Mouse (Mus musculus): Measurements from ENCODE around the gene Khsrp. TPM values are rescaled to one million over a fixed set of nuclear protein-coding genes. Genes with fewer than 3 reads are reported as not detected.

Khsrp gene
- polyA plus RNA-seq, 1 experiment, result 112 TPM

- TF ChIP-seq CTCF (IDR thresholded peaks at IDR 0.05; ENCODE audit: borderline replicate concordance, extremely low read depth, insufficient read depth, insufficient read length) (no peak), POLR2A (IDR thresholded peaks at IDR 0.05; ENCODE audit: borderline replicate concordance, extremely low read depth, insufficient read depth, insufficient read length, poor library complexity, severe bottlenecking) (no peak)
- no peak for DNase-seq (ENCODE audit: low read depth)
Measured at GRCm38 (mm10) chr17:56985656-56986055, 45.7 kb downstream of the Khsrp start.

GRCm38 (mm10) chr17:56984886-56985285 is 46.4 kb downstream of the Khsrp start:
- DNase-seq (ENCODE audit: low read depth), result no peak

DNA sequence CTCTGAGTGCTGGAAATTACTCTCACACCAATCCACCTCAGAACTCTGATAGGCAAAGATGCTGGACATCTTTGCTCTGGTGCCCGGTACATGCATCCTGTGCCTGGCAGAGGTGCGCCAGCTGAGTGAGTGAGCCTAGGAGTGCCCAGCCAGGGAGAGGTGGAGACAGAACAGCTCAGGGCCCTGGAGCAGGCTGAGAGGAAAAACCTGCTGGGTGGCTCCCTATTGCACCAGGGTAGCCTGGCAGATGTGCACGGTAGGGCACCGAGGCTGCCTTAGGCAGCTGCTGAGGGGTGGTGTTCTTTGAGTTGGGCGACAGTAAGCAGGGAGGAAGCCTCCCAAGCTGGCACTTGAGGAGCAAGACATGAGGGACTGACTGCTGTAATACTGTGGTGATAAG is 49.3 kb downstream of the Khsrp start, which contains the start of gene Acer1:
Gene Acer1, minus strand, starts transcription at position 114 of the 400 bp plus-strand sequence.
- no peak for DNase-seq (ENCODE audit: low read depth)
- TF ChIP-seq CTCF (IDR thresholded peaks at IDR 0.05; ENCODE audit: borderline replicate concordance, extremely low read depth, insufficient read depth, insufficient read length) (no peak), POLR2A (IDR thresholded peaks at IDR 0.05; ENCODE audit: borderline replicate concordance, extremely low read depth, insufficient read depth, insufficient read length, poor library complexity, severe bottlenecking) (no peak)

More at GRCm38 (mm10) chr17:56984886-56985285, 46.4 kb downstream of the Khsrp start:
- no peak for TF ChIP-seq POLR2A (IDR thresholded peaks at IDR 0.05; ENCODE audit: borderline replicate concordance, extremely low read depth, insufficient read depth, insufficient read length, poor library complexity, severe bottlenecking)
- no peak for TF ChIP-seq CTCF (IDR thresholded peaks at IDR 0.05; ENCODE audit: borderline replicate concordance, extremely low read depth, insufficient read depth, insufficient read length)

DNA sequence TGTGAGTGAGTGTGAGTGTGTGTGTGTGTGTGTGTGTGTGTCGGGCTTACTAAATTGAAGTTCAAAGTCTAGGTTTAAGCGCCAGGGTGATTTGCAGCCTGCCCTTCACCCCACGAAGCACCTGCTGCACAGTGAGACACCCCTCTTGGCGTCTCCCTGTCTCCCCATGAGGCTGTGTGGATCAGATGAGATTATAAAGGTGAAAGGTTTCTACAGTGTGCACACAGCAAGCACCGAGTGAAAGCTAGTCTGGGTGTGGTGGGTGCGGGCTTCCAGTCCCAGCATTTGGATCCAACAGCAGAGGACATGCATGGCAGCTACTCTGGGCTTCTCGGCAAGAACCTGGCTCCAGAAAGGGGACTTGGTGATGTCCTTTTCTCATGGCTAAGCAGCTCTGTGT is 50.3 kb downstream of the Khsrp start:
- no peak for DNase-seq (ENCODE audit: low read depth)
- TF ChIP-seq POLR2A (IDR thresholded peaks at IDR 0.05; ENCODE audit: borderline replicate concordance, extremely low read depth, insufficient read depth, insufficient read length, poor library complexity, severe bottlenecking), result no peak
- no peak for TF ChIP-seq CTCF (IDR thresholded peaks at IDR 0.05; ENCODE audit: borderline replicate concordance, extremely low read depth, insufficient read depth, insufficient read length)

GRCm38 (mm10) chr17:56979524-56979923 is 51.8 kb downstream of the Khsrp start:
- TF ChIP-seq POLR2A (IDR thresholded peaks at IDR 0.05; ENCODE audit: borderline replicate concordance, extremely low read depth, insufficient read depth, insufficient read length, poor library complexity, severe bottlenecking) (no peak), CTCF (IDR thresholded peaks at IDR 0.05; ENCODE audit: borderline replicate concordance, extremely low read depth, insufficient read depth, insufficient read length) (no peak)
- no peak for DNase-seq (ENCODE audit: low read depth)

- DNase-seq (ENCODE audit: low read depth), result no peak
- no peak for TF ChIP-seq CTCF (IDR thresholded peaks at IDR 0.05; ENCODE audit: borderline replicate concordance, extremely low read depth, insufficient read depth, insufficient read length)
Measured at GRCm38 (mm10) chr17:56976531-56977390, 54.6 kb downstream of the Khsrp start.

DNA sequence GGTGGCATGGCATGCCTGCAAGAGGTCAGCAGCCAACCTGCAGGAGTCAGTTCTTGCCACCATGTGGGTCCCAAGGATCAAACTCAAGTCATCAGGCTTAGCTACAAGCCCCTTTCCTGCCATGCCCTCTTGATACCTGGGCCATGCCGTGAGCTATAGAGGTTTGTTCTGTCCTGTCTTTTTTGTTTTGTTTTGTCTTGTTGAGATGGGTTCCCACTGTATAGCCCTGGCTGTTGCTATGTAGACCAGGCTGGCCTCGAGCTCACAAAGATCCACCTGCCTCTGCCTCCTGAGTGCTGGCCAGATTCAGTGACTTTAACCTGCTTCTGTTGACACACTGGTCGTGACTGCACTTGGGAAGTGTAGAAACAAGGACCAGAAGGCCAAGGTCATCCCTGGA is 55.9 kb downstream of the Khsrp start:
- no peak for DNase-seq (ENCODE audit: low read depth)
- no peak for TF ChIP-seq POLR2A (IDR thresholded peaks at IDR 0.05; ENCODE audit: borderline replicate concordance, extremely low read depth, insufficient read depth, insufficient read length, poor library complexity, severe bottlenecking)
- no peak for TF ChIP-seq CTCF (IDR thresholded peaks at IDR 0.05; ENCODE audit: borderline replicate concordance, extremely low read depth, insufficient read depth, insufficient read length)

DNA sequence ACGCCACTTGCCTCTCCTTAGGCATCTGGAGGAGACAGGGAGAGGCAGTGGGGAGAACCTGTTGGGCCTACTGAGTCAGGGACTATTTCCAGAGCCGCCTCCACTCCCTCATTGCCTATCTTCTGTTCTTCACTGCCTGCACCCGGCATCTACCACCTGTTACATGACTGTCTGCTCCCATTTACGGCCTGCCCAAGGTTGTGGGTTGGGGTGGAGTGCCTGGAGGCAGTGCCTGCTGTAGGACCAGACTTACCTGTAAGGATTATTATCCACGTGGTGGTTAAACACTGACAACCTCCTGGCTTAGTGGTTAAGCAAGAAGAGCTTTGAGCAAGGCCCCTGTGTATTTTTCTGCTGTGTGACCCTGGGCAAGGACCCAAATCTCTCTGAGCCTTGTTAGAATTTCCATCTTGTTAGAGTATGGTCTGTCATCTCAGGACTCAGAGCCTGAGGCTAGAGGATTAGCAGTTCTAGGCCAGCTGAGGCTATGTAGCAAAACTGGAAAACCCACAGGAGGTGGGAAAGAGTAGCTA is 56.5 kb downstream of the Khsrp start:
- no peak for TF ChIP-seq POLR2A (IDR thresholded peaks at IDR 0.05; ENCODE audit: borderline replicate concordance, extremely low read depth, insufficient read depth, insufficient read length, poor library complexity, severe bottlenecking)
- TF ChIP-seq CTCF (IDR thresholded peaks at IDR 0.05; ENCODE audit: borderline replicate concordance, extremely low read depth, insufficient read depth, insufficient read length), result no peak
- no peak for DNase-seq (ENCODE audit: low read depth)

GRCm38 (mm10) chr17:56973956-56974707 is 57.2 kb downstream of the Khsrp start:
- no peak for DNase-seq (ENCODE audit: low read depth)
- TF ChIP-seq POLR2A (IDR thresholded peaks at IDR 0.05; ENCODE audit: borderline replicate concordance, extremely low read depth, insufficient read depth, insufficient read length, poor library complexity, severe bottlenecking), result no peak

Other genes with a start within 250 kb of the Khsrp start
- 7.8 and 11.1 TPM in 2 replicates for gene Rfx2, start 200.5 kb downstream of the Khsrp start, polyA plus RNA-seq (2012; rRNA removed)
- not detected in 2 replicates for gene Acsbg2, start 157.1 kb downstream of the Khsrp start, polyA plus RNA-seq (2012; rRNA removed)
- gene 1700061G19Rik, start 156.0 kb downstream of the Khsrp start, polyA plus RNA-seq (2012; rRNA removed), result 0.03 and 0.07 TPM in 2 replicates
- 149 and 153 TPM in 2 replicates for gene Mllt1, start 96.1 kb downstream of the Khsrp start, polyA plus RNA-seq (2012; rRNA removed)
- 0.18 TPM in 1 of 2 replicates, not detected in the other for gene Acer1, start 49.4 kb downstream of the Khsrp start, polyA plus RNA-seq (2012; rRNA removed)
- 151 and 219 TPM in 2 replicates for gene Clpp, start 41.2 kb downstream of the Khsrp start, polyA plus RNA-seq (2012; rRNA removed)
- gene Alkbh7, start 34.2 kb downstream of the Khsrp start, polyA plus RNA-seq (2012; rRNA removed), result 30.2 and 40.4 TPM in 2 replicates
- gene Pspn, start 31.5 kb downstream of the Khsrp start, polyA plus RNA-seq (2012; rRNA removed), result 0.28 and 0.33 TPM in 2 replicates
- gene Gtf2f1, start 20.2 kb downstream of the Khsrp start, polyA plus RNA-seq (2012; rRNA removed), result 57.1 and 64.6 TPM in 2 replicates
- gene Gm17949, start 20.1 kb downstream of the Khsrp start, polyA plus RNA-seq (2012; rRNA removed), result 0.08 TPM in 1 of 2 replicates, not detected in the other
- gene Slc25a41, start 10.1 kb upstream of the Khsrp start, polyA plus RNA-seq (2012; rRNA removed), result 0.12 and 0.16 TPM in 2 replicates
- gene Crb3, start 27.6 kb upstream of the Khsrp start, polyA plus RNA-seq (2012; rRNA removed), result 2.5 and 3.2 TPM in 2 replicates
- gene Slc25a23, start 28.3 kb upstream of the Khsrp start, polyA plus RNA-seq (2012; rRNA removed), result 71.2 and 111 TPM in 2 replicates
- 5.4 and 6.3 TPM in 2 replicates for gene Dennd1c, start 47.0 kb upstream of the Khsrp start, polyA plus RNA-seq (2012; rRNA removed)
- gene Tubb4a, start 56.3 kb upstream of the Khsrp start, polyA plus RNA-seq (2012; rRNA removed), result 182 and 314 TPM in 2 replicates
- gene Tnfsf9, start 73.8 kb upstream of the Khsrp start, polyA plus RNA-seq (2012; rRNA removed), result 7.1 and 8.8 TPM in 2 replicates
- gene Cd70, start 118.3 kb upstream of the Khsrp start, polyA plus RNA-seq (2012; rRNA removed), result 0.55 and 0.82 TPM in 2 replicates
- 0.10 and 0.14 TPM in 2 replicates for gene Tnfsf14, start 162.7 kb upstream of the Khsrp start, polyA plus RNA-seq (2012; rRNA removed)
- gene C3, start 196.6 kb upstream of the Khsrp start, polyA plus RNA-seq (2012; rRNA removed), result 1.0 and 2.0 TPM in 2 replicates
- gene Gpr108, start 216.9 kb upstream of the Khsrp start, polyA plus RNA-seq (2012; rRNA removed), result 18.3 and 20.8 TPM in 2 replicates
- 11.7 and 11.9 TPM in 2 replicates for gene Trip10, start 217.9 kb upstream of the Khsrp start, polyA plus RNA-seq (2012; rRNA removed)
- 0.82 and 0.86 TPM in 2 replicates for gene Vav1, start 247.6 kb upstream of the Khsrp start, polyA plus RNA-seq (2012; rRNA removed)

All from brain, embryonic 14.5 days (tissue).